Mouse (Mus musculus): ENCODE measurements around the gene Lats2.

Lats2 gene

GRCm38 (mm10) chr14:57696066-57696465 lies 62.1 kb downstream of the Lats2 start:
- CTCF ChIA-PET: interaction anchor here (1.1 kb wide), 1 partner anchor 10 kb away, joined by 4 read pairs; no protein-coding TSS in a partner anchor

- CTCF ChIA-PET: interaction anchor here (1.1 kb wide), 1 partner anchor 10 kb away, joined by 4 read pairs; no protein-coding TSS in a partner anchor
Measured at GRCm38 (mm10) chr14:57695550-57695949, 62.6 kb downstream of the Lats2 start.

- CTCF ChIA-PET: interaction anchor here (1.1 kb wide), 1 partner anchor 137 kb away, joined by 20 read pairs; no protein-coding TSS in a partner anchor
Measured at GRCm38 (mm10) chr14:57694246-57694645, 63.9 kb downstream of the Lats2 start.

GRCm38 (mm10) chr14:57692517-57693130 lies 65.6 kb downstream of the Lats2 start:
- CTCF ChIA-PET: no interaction called here

GRCm38 (mm10) chr14:57691316-57691715 lies 66.9 kb downstream of the Lats2 start:
- CTCF ChIA-PET: no interaction called here

GRCm38 (mm10) chr14:57690681-57691080 lies 67.5 kb downstream of the Lats2 start:
- CTCF ChIA-PET: no interaction called here

- CTCF ChIA-PET: interaction anchor here (0.7 kb wide), 1 partner anchor 129 kb away, joined by 6 read pairs; no protein-coding TSS in a partner anchor
Measured at GRCm38 (mm10) chr14:57688066-57688465, 70.1 kb downstream of the Lats2 start.

- CTCF ChIA-PET: interaction anchor here (0.7 kb wide), 1 partner anchor 83 kb away, joined by 4 read pairs; no protein-coding TSS in a partner anchor
Measured at GRCm38 (mm10) chr14:57687441-57687840, 70.7 kb downstream of the Lats2 start.

- CTCF ChIA-PET: interaction anchor here (0.6 kb wide), 1 partner anchor 23 kb away, joined by 4 read pairs; no protein-coding TSS in a partner anchor
Measured at GRCm38 (mm10) chr14:57686647-57687046, 71.5 kb downstream of the Lats2 start.

GRCm38 (mm10) chr14:57684579-57684978 lies 73.6 kb downstream of the Lats2 start:
- CTCF ChIA-PET: no interaction called here

- CTCF ChIA-PET: no interaction called here
Measured at GRCm38 (mm10) chr14:57682751-57683150, 75.4 kb downstream of the Lats2 start.

GRCm38 (mm10) chr14:57679958-57680535 lies 78.1 kb downstream of the Lats2 start:
- CTCF ChIA-PET: interaction anchor here (0.6 kb wide), 1 partner anchor 170 kb away, joined by 3 read pairs; no protein-coding TSS in a partner anchor

- CTCF ChIA-PET: interaction anchor here (0.6 kb wide), 1 partner anchor 170 kb away, joined by 3 read pairs; no protein-coding TSS in a partner anchor
Measured at GRCm38 (mm10) chr14:57679523-57679922, 78.7 kb downstream of the Lats2 start.

- CTCF ChIA-PET: no interaction called here
Measured at GRCm38 (mm10) chr14:57675481-57675880, 82.7 kb downstream of the Lats2 start.

GRCm38 (mm10) chr14:57665628-57665950 lies 92.6 kb downstream of the Lats2 start:
- CTCF ChIA-PET: no interaction called here

GRCm38 (mm10) chr14:57664822-57665627 lies 93.2 kb downstream of the Lats2 start, which contains the start of gene Xpo4:
TSS of gene Xpo4 (minus strand) at chr14:57665430.
- CTCF ChIA-PET: interaction anchor here (1.0 kb wide), 1 partner anchor 9 kb away, joined by 3 read pairs; no protein-coding TSS in a partner anchor

GRCm38 (mm10) chr14:57664311-57664821 lies 93.8 kb downstream of the Lats2 start:
- CTCF ChIA-PET: interaction anchor here (1.0 kb wide), 1 partner anchor 8 kb away, joined by 3 read pairs; no protein-coding TSS in a partner anchor

GRCm38 (mm10) chr14:57663630-57664029 lies 94.6 kb downstream of the Lats2 start:
- CTCF ChIA-PET: no interaction called here

- CTCF ChIA-PET: no interaction called here
Measured at GRCm38 (mm10) chr14:57658301-57658700, 99.9 kb downstream of the Lats2 start.

- CTCF ChIA-PET: no interaction called here
Measured at GRCm38 (mm10) chr14:57657500-57657899, 100.7 kb downstream of the Lats2 start.

- CTCF ChIA-PET: interaction anchor here (1.0 kb wide), 1 partner anchor 8 kb away, joined by 3 read pairs; no protein-coding TSS in a partner anchor
Measured at GRCm38 (mm10) chr14:57656519-57656918, 101.7 kb downstream of the Lats2 start.

- CTCF ChIA-PET: no interaction called here
Measured at GRCm38 (mm10) chr14:57649501-57649900, 108.7 kb downstream of the Lats2 start.

All from spleen, embryonic (tissue).